Mouse (Mus musculus) liver, adult 2 months (tissue): Measurements from ENCODE around the gene Prkag1. TPM values are rescaled to one million over a fixed set of nuclear protein-coding genes. Genes with fewer than 3 reads are reported as not detected.

Experiments
- DNase-seq: peaks from one replicate; pipeline ENCODE4 v3.0.0-alpha.2; 2011; ENCODE audit warnings: low read depth, low spot score; ENCODE audit errors: extremely low read depth
- H3K27ac ChIP-seq: fragments of 200-500 bp; replicated peaks from 2 replicates; pipeline ENCODE4 v1.5.1; 2012; ENCODE audit warnings: low read depth, mild to moderate bottlenecking, control low read depth, inconsistent platforms, low read length; ENCODE audit not compliant: insufficient read depth
- H3K27me3 ChIP-seq: fragments of 200-500 bp; 2 replicates; pipeline ENCODE4 v1.6.1; 2012; ENCODE audit warnings: mild to moderate bottlenecking, moderate library complexity, low read length, inconsistent platforms; ENCODE audit not compliant: control insufficient read depth, insufficient read depth
- H3K36me3 ChIP-seq: fragments of 200-500 bp; 2 replicates; pipeline ENCODE4 v1.6.1; 2012; ENCODE audit warnings: low read length, inconsistent platforms; ENCODE audit not compliant: control insufficient read depth, insufficient read depth
- H3K4me1 ChIP-seq: fragments of 200-500 bp; 2 replicates; pipeline ENCODE4 v1.6.1; 2011; ENCODE audit warnings: low read length; ENCODE audit not compliant: control insufficient read depth, insufficient read depth
- H3K4me3 ChIP-seq: fragments of 200-500 bp; 2 replicates; pipeline ENCODE4 v1.5.1; 2011; ENCODE audit warnings: low read depth, mild to moderate bottlenecking, control low read depth, low read length, moderate library complexity; ENCODE audit not compliant: insufficient read depth
- H3K79me2 ChIP-seq: fragments of 200-500 bp; 2 replicates; pipeline ENCODE4 v1.6.1; 2012; ENCODE audit warnings: inconsistent platforms, mild to moderate bottlenecking, low read length, moderate library complexity; ENCODE audit not compliant: control insufficient read depth, insufficient read depth
- H3K9ac ChIP-seq: fragments of 200-500 bp; 2 replicates; pipeline ENCODE4 v1.6.1; 2012; ENCODE audit warnings: low read depth, mild to moderate bottlenecking, control low read depth, inconsistent platforms, low read length
- CTCF ChIP-seq: fragments of 200-500 bp; IDR thresholded peaks from 2 replicates; pipeline ENCODE4 v1.5.1; 2011; ENCODE audit warnings: low read depth, low read length, control low read depth
- POLR2A ChIP-seq: fragments of 200-500 bp; IDR thresholded peaks from 2 replicates; pipeline ENCODE4 v1.6.1; 2011; ENCODE audit warnings: low read length, control low read depth; ENCODE audit not compliant: insufficient read depth; ENCODE audit errors: extremely low read depth
- WGBS: fragments of 180-500 bp; shearing (Covaris S2); methylation state at CpG from one replicate; pipeline ENCODE4 v1.1.7; 2018; 5-methylcytosine and 5-hydroxymethylcytosine counted together
- polyA plus RNA-seq: library from polyadenylated mRNA; depleted of rRNA; stranded (reverse); fragments of >200 nt; gene quantifications from 2 replicates; pipeline ENCODE4 v1.2.3, GENCODE M21; 2012
- total RNA-seq: library from RNA; depleted of rRNA; stranded (reverse); fragments of >200 nt; gene quantifications from 2 replicates; pipeline ENCODE4 v1.2.3, GENCODE M21; 2014

Gene Prkag1
- total and polyA plus RNA-seq, 2 experiments, result 37.7 to 41.4 TPM

DNA sequence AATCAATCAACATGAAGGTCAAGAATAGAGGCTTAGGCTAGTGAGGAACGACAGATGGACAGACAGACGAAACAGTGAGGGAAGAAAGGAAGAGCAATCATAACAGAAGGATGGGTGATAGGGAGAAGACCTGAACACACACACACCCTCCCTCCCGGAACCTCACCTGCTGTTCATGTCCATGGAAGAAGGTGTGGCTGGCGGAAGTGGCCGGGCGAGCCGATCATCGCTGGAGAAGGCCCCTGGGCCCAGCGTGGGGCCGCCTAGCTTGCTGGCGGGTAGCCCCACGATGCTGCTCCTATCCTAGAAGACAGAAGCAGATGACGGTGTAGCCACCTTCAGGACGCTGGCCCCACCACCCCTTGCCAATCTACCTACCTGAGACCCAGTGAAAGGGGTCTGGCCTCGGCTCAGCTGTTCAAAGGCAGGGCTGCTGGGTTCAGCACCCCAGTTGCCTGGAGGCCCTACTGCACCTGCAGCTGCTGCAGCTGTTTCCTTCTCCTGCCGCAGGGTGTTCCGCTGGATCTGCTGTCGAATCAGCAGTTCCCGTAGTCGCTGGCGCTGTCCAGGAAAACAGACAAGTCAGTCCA lies 20.0 kb upstream of the Prkag1 start:
- no peak overlapping the region for H3K4me3 ChIP-seq
- H3K9ac ChIP-seq, result no peak overlapping the region
- no peak for DNase-seq
- H3K27me3 ChIP-seq, result no peaks in the 10 kb centered on the region
- TF ChIP-seq CTCF, result no peak
- no peak for TF ChIP-seq POLR2A
- H3K36me3 ChIP-seq, result peaks cover 54% of the 10 kb centered on the region
- no peaks in the 10 kb centered on the region for H3K4me1 ChIP-seq
- no peak overlapping the region for H3K27ac ChIP-seq
- WGBS, result 89% methylated on average over 21 of the region's 21 CpGs
- H3K79me2 ChIP-seq, result peaks cover 26% of the 10 kb centered on the region

DNA sequence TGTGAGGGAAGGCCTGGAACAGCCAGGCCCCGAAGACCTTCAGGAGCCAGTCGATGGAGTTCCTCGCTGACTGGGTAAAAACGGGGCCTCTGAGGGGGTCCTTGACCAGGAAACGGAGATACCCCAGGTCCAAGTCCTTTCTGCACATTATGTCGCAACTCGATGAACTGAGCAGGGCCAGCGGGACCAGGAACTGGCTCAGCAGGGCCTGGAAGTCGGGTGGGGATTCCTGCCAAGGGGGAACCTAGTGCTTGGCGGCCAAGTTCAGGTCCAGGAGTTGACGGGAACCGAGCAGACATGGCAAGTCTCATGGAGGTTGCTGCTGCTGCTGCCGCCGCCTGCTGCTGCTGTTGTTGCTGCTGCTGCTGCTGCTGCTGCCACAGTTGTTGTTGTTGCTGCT lies 19.3 kb upstream of the Prkag1 start:
- Histone ChIP-seq H3K79me2 (peaks cover 22% of the 10 kb centered on the region), H3K27me3 (no peaks in the 10 kb centered on the region), H3K27ac (no peak overlapping the region), H3K4me3 (no peak overlapping the region), H3K36me3 (peaks cover 56% of the 10 kb centered on the region), H3K9ac (no peak overlapping the region), H3K4me1 (no peaks in the 10 kb centered on the region)
- 73% methylated on average over 14 of the region's 14 CpGs for WGBS
- DNase-seq, result no peak
- TF ChIP-seq POLR2A, result no peak
- no peak for TF ChIP-seq CTCF

GRCm38 (mm10) chr15:98849956-98850600 lies 18.8 kb upstream of the Prkag1 start:
- TF ChIP-seq CTCF (no peak), POLR2A (no peak)
- 88% methylated on average over 16 of the region's 16 CpGs for WGBS
- H3K27ac ChIP-seq, result no peak overlapping the region
- DNase-seq, result no peak
- peaks cover 53% of the 10 kb centered on the region for H3K36me3 ChIP-seq
- H3K4me1 ChIP-seq, result no peaks in the 10 kb centered on the region
- no peaks in the 10 kb centered on the region for H3K27me3 ChIP-seq
- peaks cover 17% of the 10 kb centered on the region for H3K79me2 ChIP-seq
- no peak overlapping the region for H3K9ac ChIP-seq
- H3K4me3 ChIP-seq, result no peak overlapping the region

GRCm38 (mm10) chr15:98849165-98849564 lies 17.8 kb upstream of the Prkag1 start:
- no peaks in the 10 kb centered on the region for H3K4me1 ChIP-seq
- 97% methylated on average over 11 of the region's 11 CpGs for WGBS
- peaks cover 14% of the 10 kb centered on the region for H3K79me2 ChIP-seq
- H3K36me3 ChIP-seq, result peaks cover 51% of the 10 kb centered on the region
- no peak for DNase-seq
- H3K9ac ChIP-seq, result no peak overlapping the region
- H3K27ac ChIP-seq, result no peak overlapping the region
- no peak for TF ChIP-seq POLR2A
- no peak for TF ChIP-seq CTCF
- H3K27me3 ChIP-seq, result no peaks in the 10 kb centered on the region
- no peak overlapping the region for H3K4me3 ChIP-seq

DNA sequence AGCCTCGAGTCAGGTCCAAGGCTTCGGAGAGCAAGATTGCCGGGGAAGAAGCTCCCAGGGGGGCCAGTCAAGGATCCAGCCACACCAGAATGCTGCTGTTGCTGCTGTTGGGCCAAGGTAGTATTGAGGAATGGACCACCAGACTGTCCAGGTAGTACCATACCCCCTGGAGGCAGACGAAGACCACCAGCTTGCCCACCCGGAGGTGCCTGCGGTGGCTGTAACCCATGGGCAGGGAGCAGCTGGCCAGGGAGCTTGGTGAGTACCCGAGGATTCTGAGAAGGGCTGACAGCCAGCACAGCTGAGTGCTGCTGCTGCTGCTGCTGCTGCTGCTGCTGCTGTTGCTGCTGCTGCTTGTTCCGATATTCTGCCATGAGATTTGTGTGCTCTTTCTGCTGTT lies 14.8 kb upstream of the Prkag1 start:
- H3K27ac ChIP-seq, result no peak overlapping the region
- peaks cover 13% of the 10 kb centered on the region for H3K79me2 ChIP-seq
- no peaks in the 10 kb centered on the region for H3K4me1 ChIP-seq
- 88% methylated on average over 8 of the region's 8 CpGs for WGBS
- TF ChIP-seq CTCF (no peak), POLR2A (no peak)
- H3K4me3 ChIP-seq, result no peak overlapping the region
- no peak for DNase-seq
- no peaks in the 10 kb centered on the region for H3K27me3 ChIP-seq
- H3K9ac ChIP-seq, result no peak overlapping the region
- peaks cover 45% of the 10 kb centered on the region for H3K36me3 ChIP-seq

GRCm38 (mm10) chr15:98845149-98845548 lies 13.8 kb upstream of the Prkag1 start:
- Histone ChIP-seq H3K4me1 (no peaks in the 10 kb centered on the region), H3K36me3 (peaks cover 43% of the 10 kb centered on the region), H3K27me3 (no peaks in the 10 kb centered on the region), H3K79me2 (peaks cover 7% of the 10 kb centered on the region; the same call in 1 of the 2 replicates), H3K9ac (no peak overlapping the region), H3K27ac (no peak overlapping the region), H3K4me3 (no peak overlapping the region)
- DNase-seq, result no peak
- 95% methylated on average over 2 of the region's 2 CpGs for WGBS
- TF ChIP-seq CTCF, result no peak
- TF ChIP-seq POLR2A, result no peak
